Mouse (Mus musculus): ENCODE data around the gene Tmprss12.
A peak's percentile ranks its signal among the peaks of the same experiment; 100 is the strongest.
"Not testable (repeated sequence)": the region's sequence is repeated elsewhere in the genome, so short reads cannot be mapped to it uniquely, and the experiment has no call there.

Tmprss12 gene

DNA sequence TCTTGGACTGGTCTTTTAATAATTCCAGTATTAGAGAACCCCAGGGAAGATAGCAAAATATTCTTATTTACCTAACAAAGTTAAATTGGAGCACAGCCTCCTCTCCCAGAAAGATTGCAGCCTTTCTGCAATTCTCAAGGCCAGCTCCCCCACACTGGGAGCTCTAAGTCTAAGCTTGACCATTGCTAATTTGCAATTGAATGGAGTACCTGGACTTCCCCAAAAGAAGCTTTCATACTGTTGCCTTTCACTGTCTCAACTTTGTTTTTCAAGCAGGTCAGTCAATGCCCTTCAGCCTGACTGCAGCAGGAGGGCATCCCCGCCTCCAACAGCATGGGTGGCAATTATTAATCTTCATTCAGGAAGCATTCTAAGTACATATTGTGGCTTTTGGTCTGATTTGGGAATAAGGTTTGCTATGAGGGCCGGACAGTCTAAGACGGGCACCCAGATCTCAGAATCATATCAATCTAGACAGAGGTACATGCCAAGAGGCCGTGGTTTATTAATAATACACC, 6.8 kb upstream of the Tmprss12 start:
- ATAC-seq (ENCODE audit: low TSS enrichment), result not testable (repeated sequence)

DNA sequence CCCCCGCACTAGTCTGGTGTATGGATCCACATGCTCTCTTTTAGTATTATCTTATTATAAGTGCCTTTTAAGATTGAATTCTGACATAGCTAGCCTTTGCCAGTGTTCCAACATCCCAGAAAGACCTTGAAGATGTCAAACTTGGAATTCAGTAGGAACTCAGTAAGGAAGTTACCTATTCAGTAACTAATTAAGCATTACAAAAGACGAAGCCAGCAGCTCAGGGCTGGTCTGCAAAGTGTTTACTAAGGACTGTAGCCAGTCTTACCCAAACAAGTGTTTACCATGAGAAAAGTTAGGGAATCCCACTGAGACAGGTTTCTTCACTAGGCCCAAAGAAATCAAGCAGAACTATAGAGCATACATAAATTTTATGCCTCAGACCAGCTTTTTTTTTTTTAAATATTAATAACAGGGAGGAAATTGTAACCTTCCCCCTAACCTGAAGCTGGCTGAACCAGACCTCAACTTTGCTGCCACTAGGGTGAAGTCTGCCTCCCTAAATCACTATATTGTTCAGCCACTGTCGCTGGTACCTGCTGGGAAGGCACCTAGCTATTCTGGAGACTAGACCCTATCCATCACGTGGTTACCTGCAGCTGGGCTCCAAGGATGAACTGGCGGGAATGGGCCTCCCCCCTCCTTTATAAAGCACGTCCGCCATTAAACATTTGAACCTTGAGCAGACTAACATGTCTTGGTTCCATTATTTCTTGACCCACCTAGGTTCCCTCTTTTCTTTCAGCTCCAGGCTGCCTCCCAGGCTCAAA, 5.7 kb upstream of the Tmprss12 start:
- no peak for ATAC-seq (ENCODE audit: low TSS enrichment)

DNA sequence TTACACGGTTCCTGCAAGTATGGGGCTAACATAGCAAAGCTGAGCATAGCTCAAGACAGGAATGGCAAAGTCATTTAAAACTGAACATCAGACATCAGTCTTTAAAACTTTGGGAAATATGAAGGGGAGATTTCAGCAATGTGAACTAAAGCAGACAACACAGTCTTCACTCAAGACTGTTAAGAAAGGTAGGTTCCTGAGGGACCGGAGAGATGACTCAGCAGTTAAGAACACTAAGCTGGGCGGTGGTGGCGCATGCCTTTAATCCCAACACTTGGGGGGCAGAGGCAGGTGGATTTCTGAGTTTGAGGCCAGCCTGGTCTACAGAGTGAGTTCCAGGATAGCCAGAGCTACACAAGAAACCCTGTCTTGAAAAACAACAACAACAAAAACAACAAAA, 4.2 kb upstream of the Tmprss12 start:
- no peak for ATAC-seq (ENCODE audit: low TSS enrichment)

DNA sequence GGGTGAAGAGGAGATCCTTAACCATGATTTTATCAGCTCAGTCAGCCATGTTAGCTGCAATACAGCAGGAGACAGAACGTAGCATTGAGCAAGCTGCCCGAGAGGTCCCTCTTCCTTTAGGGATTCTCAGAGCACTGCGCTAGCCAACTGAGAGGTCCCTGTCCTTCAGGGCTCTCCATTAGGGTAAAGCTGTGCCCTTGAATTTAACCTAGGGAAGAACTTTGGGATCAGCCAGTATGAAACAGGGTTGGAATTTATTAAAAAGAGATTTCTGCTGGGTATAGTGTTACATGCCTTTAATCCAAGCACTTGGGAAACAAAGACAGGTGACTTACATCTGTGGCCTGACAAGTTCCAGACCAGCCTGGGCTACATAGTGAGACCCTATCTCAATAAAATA, 3.1 kb upstream of the Tmprss12 start:
- ATAC-seq (ENCODE audit: low TSS enrichment), result no peak

DNA sequence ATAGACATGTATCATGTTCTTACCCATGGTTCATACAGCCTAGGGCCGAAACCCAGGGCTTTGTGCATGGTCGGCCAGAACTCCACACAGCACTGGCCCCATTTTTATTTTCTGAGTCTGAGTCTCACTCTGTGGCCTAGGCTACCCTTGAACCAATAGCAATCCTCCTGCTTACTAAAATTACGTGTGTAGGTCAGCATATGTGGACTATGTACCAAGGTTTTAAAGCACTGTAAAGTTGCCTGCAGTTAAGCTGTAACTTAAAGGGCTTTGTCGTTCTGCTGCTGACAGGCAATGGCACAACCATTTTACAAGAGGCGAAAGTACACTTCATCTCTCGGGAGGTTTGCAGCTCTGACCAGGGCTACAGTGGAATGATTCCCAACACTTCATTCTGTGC, 8.3 kb downstream of the Tmprss12 start:
- no peak for ATAC-seq (ENCODE audit: low TSS enrichment)

DNA sequence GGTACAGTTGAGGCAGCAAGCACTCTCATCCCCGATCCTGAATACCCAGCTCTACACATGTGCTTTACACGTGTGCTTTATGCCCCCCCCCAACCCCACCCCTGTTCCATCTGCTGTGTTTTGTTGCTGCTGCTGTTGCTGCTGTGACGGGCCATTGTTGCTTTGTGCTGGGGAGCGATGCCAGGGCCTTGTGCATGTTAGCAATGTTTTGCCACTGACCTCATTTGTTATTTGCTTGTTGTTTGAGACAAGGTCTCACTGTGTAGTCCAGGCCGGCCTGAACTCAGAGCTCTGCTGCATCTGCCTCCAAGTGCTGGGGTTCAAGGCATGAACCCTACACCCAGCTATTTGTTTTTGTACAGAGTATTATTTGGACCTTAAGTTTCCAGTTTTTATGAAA, 10.2 kb downstream of the Tmprss12 start:
- peak; percentile 38; the same call in 1 of the 2 replicates for ATAC-seq (ENCODE audit: low TSS enrichment)

DNA sequence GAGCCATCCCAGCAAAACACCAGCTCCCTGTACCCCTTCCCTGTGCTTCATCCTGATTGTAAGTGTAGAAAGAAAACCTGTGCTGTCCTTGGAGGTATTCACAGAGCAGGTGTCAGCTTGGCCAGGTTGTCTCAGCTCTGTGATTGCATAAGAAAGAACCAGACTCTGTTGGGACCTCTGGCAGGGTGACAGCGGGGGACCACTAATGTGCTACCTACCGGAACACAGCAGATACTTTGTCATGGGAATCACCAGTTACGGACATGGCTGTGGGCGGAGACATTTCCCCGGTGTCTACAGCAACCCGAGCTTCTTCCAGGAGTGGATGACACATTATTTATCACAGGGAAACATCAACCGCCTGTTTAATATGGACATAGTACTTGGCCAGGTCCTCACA, 11.7 kb downstream of the Tmprss12 start:
- ATAC-seq (ENCODE audit: low TSS enrichment), result no peak

DNA sequence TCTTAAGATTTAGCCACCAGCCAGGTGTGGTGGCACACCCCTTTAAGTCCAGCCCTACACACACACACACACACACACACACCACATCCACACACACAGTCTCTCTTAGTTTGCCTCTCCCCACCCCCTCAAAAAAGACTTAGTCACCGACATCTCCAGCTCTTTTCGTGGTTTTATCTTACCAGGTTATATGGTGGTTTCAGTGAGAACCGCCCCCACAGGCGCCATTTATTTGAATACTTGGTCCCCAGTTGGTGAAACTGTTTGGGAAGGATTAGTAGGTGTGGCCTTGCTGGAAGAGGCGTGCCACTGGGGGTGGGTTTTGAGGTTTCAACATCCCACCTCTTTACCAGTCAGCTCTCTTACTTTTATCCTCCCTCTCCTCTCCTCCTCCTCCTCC, 17.2 kb downstream of the Tmprss12 start:
- ATAC-seq (ENCODE audit: low TSS enrichment), result no peak

DNA sequence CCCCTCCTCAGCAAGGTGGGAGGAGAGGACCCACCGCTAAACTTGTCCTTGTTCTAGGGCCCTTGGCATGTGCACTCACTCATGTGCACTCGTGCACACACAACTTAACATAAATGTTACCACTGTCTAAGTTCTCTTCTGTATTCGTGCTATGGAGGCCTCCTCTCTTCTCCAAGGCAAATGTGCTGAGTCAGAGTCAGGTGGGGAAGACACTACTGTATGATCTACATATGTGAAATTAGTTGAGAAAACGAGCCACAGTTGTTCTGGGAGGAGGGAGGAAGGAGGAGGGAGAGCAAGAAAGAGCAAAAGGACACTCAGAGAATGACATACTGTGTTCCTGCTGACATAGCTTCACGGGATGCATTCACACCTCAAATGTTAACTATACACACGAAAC, 19.9 kb downstream of the Tmprss12 start:
- ATAC-seq (ENCODE audit: low TSS enrichment), result no peak

DNA sequence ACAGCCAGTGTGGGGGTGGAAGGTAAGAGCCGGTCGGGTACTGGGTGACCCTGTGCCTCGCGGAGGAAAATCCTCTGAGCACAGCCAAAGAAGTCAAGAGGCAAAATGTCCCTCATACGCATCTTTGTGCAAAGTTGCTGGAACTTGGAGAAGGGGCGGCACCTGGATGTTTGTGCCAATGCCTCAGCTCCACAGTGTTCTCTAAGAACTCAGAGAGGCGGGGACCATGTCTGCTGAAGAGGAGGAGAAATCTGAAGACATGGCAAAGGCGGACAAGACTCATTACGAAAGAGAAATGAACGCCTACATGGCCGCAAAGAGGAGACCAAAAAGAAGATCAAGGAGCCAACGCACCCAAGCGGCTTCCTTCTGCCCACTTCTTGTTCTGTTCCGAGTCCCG, 20.9 kb downstream of the Tmprss12 start:
- peak; percentile 35; the same call in 1 of the 2 replicates for ATAC-seq (ENCODE audit: low TSS enrichment)

DNA sequence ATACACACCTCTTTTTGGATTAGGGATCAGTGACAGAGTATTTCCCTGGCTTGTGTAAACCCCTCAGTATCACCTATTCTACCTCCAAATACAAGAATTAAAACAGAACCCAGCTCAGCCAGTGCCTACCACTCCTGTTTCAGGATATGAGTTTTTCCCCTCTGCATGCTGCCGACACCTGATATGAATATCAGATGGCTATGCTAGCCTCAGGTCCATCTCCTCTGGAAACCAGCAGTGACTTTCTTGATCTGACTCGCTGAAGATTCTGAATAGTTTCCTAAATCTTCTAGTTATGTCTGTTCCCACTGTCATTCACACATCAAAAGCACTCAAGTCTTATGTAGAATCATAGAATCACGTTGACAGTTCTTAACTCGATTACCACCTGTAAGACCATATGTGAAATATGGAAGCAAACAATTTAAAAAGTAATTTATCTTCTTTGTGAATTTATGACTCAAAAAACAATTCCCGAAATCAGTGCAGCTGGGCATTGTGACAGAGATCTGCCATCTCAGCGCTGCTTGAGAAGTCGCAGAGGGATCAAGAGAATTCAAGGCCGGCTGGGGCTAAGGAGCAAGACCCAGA, 22.9 kb downstream of the Tmprss12 start:
- no peak for ATAC-seq (ENCODE audit: low TSS enrichment)

DNA sequence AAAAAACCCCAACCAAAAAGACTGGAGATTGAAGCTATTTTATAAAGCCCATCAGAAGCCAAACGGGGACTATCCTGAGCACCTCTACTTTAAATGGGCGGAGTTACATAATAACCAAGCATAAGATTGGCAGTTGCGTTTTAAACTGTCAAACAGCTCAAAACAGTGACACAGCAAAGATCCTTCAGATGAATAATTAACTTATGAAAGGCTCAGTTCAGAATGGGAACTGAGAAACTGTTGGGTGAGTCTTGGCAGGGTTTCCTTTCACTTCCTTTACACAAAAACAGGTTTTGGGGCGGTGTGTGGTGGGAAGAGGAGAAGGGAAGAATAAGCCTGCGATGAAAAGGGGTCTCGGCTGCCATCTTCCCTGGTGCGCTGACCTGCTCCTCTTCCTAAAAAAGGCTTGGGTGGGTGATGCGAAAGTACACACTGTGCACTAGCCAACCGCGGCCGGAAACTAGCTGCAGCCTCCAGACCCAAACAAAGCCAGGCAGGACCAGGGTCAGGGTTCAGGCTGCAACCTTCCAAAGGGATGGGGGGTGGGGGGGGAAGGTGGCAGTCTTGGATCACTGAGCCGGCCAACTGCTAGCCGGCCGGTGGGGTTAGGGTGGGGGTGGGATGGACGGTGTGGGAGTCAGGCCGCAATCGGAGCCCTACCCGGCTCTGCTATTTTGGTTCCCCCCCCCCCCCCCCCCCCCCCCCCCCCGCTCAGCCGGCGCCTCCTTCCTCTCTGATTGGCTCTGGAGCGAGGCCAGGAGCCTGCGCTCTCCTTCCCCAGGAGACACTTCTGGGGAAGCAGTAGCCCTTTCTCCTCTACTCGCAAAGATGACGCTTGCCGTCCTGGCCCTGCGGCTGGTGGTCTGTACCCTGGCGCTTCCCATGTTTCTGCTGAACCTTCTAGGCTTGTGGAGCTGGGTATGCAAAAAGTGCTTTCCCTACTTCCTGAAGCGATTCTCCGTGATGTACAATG, 23.7 kb downstream of the Tmprss12 start, which contains the start of gene Mettl7a1:
Gene Mettl7a1, plus strand, starts transcription at position 122 of the 973 bp plus-strand sequence.
- peak; percentile 69 for ATAC-seq (ENCODE audit: low TSS enrichment)

DNA sequence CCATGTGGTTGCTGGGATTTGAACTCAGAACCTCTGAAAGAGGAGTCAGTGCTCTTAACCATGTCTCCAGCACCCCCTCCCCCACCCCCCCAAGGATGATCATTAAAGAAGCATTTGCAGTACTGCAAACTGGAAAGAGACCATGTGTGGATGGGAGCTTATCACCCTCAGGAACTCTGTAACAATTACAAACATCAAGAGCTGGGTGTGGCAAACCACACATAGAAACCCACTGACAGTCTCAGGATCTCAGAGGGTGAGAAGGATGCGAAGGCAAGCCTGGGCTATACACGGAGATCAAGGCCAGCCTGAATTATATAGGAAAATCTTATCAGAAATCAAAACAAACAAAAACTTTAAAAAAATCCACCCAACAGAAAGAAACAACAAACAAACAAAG, 25.6 kb downstream of the Tmprss12 start:
- ATAC-seq (ENCODE audit: low TSS enrichment), result no peak

DNA sequence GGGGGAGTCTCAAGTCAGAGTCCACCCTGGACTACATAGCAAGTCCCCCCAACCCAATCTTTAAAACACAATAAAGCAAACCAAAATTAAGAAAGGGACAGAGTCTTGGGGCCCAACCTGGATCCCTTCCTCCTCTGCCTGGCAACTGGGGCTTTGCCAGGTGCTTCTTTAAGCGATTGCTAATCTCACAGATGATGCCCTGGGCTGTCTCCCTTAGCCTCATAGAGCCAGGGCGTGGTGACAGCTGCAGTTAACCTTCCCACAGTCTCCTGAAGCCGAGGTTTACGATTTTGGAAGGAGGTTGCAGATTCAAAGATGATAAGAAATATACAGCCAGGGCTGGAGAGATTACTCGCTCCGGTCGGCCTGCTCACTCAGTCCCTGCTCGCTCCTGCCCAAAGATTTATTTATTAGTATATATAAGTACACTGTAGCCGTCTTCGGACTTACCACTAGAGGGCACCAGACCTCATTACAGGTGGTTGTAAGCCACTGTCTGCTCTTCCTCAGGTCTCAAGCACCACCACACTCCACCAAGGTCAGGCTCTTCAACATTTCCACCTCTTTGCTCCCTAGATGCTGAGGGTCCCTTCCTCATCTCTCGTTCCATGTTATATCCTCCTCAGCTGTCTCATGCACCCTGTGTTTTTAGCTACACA, 26.9 kb downstream of the Tmprss12 start:
- ATAC-seq (ENCODE audit: low TSS enrichment), result not testable (repeated sequence)

DNA sequence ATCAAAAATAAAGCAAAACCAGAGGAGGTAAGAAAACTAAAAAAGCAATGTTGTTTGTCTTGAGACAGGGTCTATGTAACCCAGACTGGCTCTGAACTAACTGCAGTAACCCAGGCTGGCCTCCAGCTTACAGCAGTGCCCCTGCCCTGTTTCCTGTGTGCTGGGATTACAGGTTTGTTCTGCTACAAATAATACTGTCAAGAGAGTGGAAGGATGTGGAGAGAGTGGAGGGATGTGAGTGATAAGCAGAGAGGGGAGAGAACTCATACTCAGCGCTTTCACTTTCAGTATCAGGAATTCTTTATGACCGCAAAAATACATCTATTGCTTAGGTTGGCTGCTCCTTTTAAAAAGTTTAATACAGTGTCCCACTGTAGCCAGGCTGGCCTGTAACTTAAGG, 31.7 kb downstream of the Tmprss12 start:
- no peak for ATAC-seq (ENCODE audit: low TSS enrichment)

DNA sequence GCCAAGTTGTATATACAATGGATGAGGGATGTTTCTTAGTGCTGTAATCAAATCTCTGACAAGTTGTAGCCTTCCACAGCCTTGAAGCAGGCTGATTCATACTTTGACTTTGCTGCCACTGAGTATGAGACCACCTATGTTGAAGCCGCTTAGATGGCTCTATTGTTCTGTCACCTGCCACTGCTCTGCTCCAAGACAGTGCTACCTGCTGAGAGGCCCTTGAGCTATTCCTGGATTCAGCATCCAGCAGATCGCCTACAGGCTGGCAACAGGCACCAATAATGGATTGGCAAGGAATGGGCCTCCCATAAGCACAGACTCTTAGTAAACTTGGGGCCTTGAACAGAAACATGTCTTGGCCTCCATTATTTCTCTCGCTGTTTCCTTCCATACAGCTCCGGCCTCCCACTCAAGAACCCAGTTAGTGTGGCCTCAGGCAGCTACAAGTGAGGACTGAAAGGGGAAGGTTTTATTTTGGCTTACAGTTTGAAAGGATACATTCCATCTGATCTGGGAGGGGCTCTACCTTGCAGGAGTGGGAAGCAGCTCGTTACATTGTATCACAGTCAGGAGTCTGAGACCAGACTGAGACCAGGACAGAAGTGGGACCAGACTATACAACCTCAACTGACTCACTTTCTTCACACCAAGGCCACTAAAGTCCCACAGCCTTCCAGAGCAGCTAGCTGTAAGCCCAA, 34.0 kb downstream of the Tmprss12 start:
- ATAC-seq (ENCODE audit: low TSS enrichment), result no peak

DNA sequence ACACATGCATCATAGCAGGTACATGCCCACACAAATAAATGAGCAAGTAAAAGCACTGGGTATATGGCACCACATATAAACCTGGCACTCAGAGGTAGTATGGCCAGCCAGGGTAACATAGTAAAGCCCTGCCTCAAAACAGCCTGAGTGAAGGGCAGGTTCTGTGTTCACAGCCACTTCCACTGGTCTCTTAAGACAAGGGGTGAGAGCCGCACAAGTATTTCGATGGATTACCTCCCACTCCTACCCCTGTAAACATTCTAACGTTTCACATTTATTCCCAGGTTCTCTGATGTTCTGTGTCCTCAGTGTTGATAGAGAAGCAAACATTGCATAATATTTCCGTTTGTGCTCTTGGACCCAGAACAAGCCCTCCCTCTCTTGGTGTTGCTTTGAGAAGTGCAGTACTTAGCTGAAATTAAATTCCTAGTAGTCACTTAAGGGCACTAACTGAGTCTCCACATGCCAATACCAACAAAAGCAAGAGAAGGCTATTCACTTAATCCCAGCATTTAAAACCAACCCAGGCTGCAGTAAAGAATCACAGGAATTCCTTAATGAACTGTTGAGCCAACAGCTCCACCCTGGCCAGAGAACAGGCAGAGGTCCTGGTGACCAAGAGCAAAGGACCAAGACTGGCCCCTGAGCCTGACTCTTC, 37.5 kb downstream of the Tmprss12 start:
- not testable (repeated sequence) for ATAC-seq (ENCODE audit: low TSS enrichment)

DNA sequence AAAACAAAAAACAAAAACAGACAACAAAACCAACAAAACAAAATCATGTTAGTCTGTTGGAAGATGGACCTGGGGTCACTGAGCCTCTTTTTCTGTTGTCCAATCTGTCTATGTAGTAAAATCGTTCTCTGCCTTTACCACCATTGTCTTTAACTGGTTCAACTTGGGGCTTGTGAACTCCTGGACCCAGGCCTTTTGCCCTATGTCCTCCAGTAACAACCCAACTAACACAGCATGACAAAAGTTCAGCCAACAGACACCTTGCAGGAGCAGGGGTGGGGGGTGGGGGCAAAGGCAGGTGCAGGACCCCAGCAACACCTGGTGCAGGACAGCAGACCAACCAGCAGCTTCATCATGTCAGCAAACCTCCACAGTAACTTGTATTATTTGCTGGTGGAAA, 39.2 kb downstream of the Tmprss12 start:
- ATAC-seq (ENCODE audit: low TSS enrichment), result no peak

DNA sequence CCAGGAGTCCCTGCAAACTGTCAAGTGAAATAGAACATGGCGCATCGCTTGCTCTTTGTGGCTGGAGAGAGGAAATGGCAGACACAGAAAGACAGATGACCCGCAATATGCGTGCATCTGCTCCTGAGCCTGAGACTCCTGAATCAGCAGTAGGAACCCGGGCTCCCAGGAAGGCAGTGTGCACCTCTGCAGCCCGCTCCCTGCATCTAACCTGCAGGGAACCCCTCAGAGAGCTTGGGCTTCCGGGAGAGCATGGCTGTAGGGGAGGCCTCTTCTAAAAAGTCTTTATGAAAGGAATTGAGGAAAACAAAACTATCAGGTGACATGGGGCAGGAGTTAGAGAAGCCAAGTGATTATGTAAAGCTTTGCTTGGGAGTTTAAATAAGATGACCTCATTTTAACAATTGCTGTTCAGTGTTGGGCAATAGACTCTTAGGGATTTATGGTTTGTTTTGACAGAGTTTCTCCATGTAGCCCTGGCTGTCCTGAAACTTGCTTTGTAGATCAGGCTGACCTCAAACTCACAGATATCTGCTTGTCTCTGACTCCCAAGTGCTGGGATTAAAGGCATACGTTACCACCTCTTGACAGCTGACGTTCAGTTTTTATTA, 39.8 kb downstream of the Tmprss12 start:
- no peak for ATAC-seq (ENCODE audit: low TSS enrichment)

DNA sequence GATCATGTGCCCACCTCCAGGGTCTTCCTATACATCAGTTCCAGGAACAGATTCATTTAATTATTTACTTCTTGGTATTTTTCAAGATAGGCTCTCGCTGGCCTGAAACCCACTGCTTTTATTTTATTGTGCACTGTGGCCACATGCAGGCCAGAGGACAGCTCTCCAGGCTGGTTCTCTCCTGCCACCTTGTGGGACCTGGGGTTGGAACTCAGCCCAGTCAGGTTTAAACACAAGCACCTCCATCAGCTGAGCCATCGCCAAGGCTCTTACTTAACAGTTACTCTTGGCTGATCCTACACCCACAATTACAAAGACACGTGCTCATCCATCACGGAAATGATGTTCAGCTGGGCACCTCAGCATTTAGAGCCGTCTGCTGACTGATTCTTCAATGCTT, 40.5 kb downstream of the Tmprss12 start:
- ATAC-seq (ENCODE audit: low TSS enrichment), result no peak

All from frontal cortex, adult (tissue).